Mouse (Mus musculus) brain, embryonic 14.5 days (tissue): ENCODE data around the gene Kcnmb2.

Experiments used
- CTCF ChIP-seq: fragments of 200-500 bp; IDR thresholded peaks from 2 replicates; pipeline ENCODE4 v1.5.1; 2012; ENCODE audit warnings: inconsistent platforms, mild to moderate bottlenecking, moderate library complexity, borderline replicate concordance; ENCODE audit not compliant: insufficient read depth, insufficient read length; ENCODE audit errors: extremely low read depth
- POLR2A ChIP-seq: fragments of 200-500 bp; IDR thresholded peaks from 2 replicates; pipeline ENCODE4 v1.6.1; 2012; ENCODE audit warnings: mild to moderate bottlenecking, inconsistent platforms, borderline replicate concordance; ENCODE audit not compliant: poor library complexity, insufficient read depth, insufficient read length, severe bottlenecking; ENCODE audit errors: extremely low read depth

- no peak for TF ChIP-seq POLR2A
- no peak for TF ChIP-seq CTCF
Observed at GRCm38 (mm10) chr3:32043814-32044213, 141.5 kb downstream of the Kcnmb2 start.
